Mouse (Mus musculus): ENCODE results near the gene Gucy2g.
"Not testable (repeated sequence)": the region's sequence is repeated elsewhere in the genome, so short reads cannot be mapped to it uniquely, and the experiment has no call there.

Gene Gucy2g

GRCm38 (mm10) chr19:55158606-55159005 is 82.4 kb downstream of the Gucy2g start:
- DNase-seq: no peak

- no peak for DNase-seq
Observed at GRCm38 (mm10) chr19:55157029-55157428, 84.0 kb downstream of the Gucy2g start.

- no peak for DNase-seq
Observed at GRCm38 (mm10) chr19:55152983-55153382, 88.1 kb downstream of the Gucy2g start.

GRCm38 (mm10) chr19:55152274-55152673 is 88.8 kb downstream of the Gucy2g start:
- not testable (repeated sequence) for DNase-seq

GRCm38 (mm10) chr19:55149646-55150045 is 91.4 kb downstream of the Gucy2g start:
- DNase-seq: no peak

- DNase-seq: no peak
Observed at GRCm38 (mm10) chr19:55148109-55148508, 92.9 kb downstream of the Gucy2g start.

Data from cerebellum, adult 8-10 months (tissue).